In the genomic region with DNA sequence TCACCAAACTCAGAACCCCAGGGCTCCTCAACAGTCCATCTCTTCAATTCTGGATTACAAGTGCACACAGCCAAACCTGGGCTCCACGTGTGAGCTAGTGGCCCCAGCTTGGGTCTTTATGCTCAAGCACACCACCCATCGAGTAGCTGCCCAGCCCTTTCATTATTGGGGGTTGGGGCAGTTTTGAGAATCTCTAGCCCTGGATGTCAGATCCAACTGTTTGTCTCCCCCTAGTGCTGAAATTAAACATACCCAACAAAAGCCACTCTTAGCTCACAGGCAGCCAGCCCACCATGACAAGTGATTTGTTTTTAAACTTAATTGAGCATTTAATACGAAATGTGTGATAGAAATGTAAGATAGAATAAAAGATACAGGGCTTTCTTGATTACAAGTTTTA, we compare ENCODE assay signal across 8 mouse cellular contexts. TPM values are rescaled to one million over a fixed set of nuclear protein-coding genes. Genes with fewer than 3 reads are reported as not detected.
DNase-seq lines count a peak whose midpoint lies in the region; ATAC-seq and TF ChIP-seq lines count a peak whose summit lies in the region.

No protein-coding gene starts in this region.

- no peak overlapping the region for H3K9ac ChIP-seq in forebrain, postnatal 0 days
- no peak overlapping the region for H3K9ac ChIP-seq in forebrain, embryonic 13.5 days
- H3K9ac ChIP-seq in lung, embryonic 14.5 days: no peak overlapping the region

- H3K4me3 ChIP-seq in forebrain, postnatal 0 days (ENCODE audit: low read depth, low read length): no peak overlapping the region
- H3K4me3 ChIP-seq in forebrain, embryonic 13.5 days: no peak overlapping the region
- H3K4me3 ChIP-seq in lung, embryonic 14.5 days (ENCODE audit: low read depth, low read length): no peak overlapping the region
- no peak overlapping the region for H3K4me3 ChIP-seq in small intestine, adult 2 months (ENCODE audit: low read depth, low read length)

- H3K36me3 ChIP-seq in forebrain, postnatal 0 days (ENCODE audit: insufficient read depth): peaks cover 29% of the 10 kb centered on the region
- peaks cover 73% of the 10 kb centered on the region for H3K36me3 ChIP-seq in forebrain, embryonic 13.5 days (ENCODE audit: poor library complexity, severe bottlenecking)
- H3K36me3 ChIP-seq in lung, embryonic 14.5 days (ENCODE audit: insufficient read depth): peaks cover 68% of the 10 kb centered on the region
- H3K36me3 ChIP-seq in small intestine, adult 2 months (ENCODE audit: control insufficient read depth, insufficient read depth, low read length): peaks cover 29% of the 10 kb centered on the region

- no peak for ATAC-seq in forebrain, postnatal 0 days
- no peak for ATAC-seq in forebrain, embryonic 13.5 days
- ATAC-seq in lung, embryonic 14.5 days (ENCODE audit: insufficient read depth): no peak
- ATAC-seq in monocyte, adult 5-6 weeks (replicated peaks; ENCODE audit: insufficient number of reproducible peaks, low FRiP score, low TSS enrichment, poor library complexity, severe bottlenecking): no peak

- H3K27ac ChIP-seq in forebrain, postnatal 0 days (ENCODE audit: low read depth, low read length): no peak overlapping the region
- H3K27ac ChIP-seq in forebrain, embryonic 13.5 days: no peak overlapping the region
- no peak overlapping the region for H3K27ac ChIP-seq in lung, embryonic 14.5 days (ENCODE audit: low read depth)
- no peak overlapping the region for H3K27ac ChIP-seq in small intestine, adult 2 months (ENCODE audit: insufficient read depth, low read depth, low read length)

- H3K27me3 ChIP-seq in forebrain, postnatal 0 days (ENCODE audit: insufficient read depth, low read length): no peaks in the 10 kb centered on the region
- no peaks in the 10 kb centered on the region for H3K27me3 ChIP-seq in forebrain, embryonic 13.5 days
- no peaks in the 10 kb centered on the region for H3K27me3 ChIP-seq in lung, embryonic 14.5 days (ENCODE audit: insufficient read depth, low read length)
- no peaks in the 10 kb centered on the region for H3K27me3 ChIP-seq in small intestine, adult 2 months (ENCODE audit: control insufficient read depth, insufficient read depth, low read length)

- peak; percentile 46 for DNase-seq in forebrain, postnatal 0 days
- peak; percentile 73 for DNase-seq in lung, embryonic 14.5 days
- DNase-seq in lung, postnatal 4 days: no peak
- DNase-seq in embryo, embryonic 10.5 days (ENCODE audit: low spot score): peak; percentile 59
- DNase-seq in right cerebral cortex, postnatal 25 days: no peak

- H3K9me3 ChIP-seq in forebrain, postnatal 0 days (ENCODE audit: low read length): no peaks in the 10 kb centered on the region
- H3K9me3 ChIP-seq in forebrain, embryonic 13.5 days (replicated peaks): no peaks in the 10 kb centered on the region
- no peaks in the 10 kb centered on the region for H3K9me3 ChIP-seq in lung, embryonic 14.5 days (ENCODE audit: low read depth, low read length)

- H3K4me2 ChIP-seq in forebrain, postnatal 0 days (ENCODE audit: low read depth): no peak overlapping the region
- H3K4me2 ChIP-seq in forebrain, embryonic 13.5 days: no peak overlapping the region
- no peak overlapping the region for H3K4me2 ChIP-seq in lung, embryonic 14.5 days

- WGBS in forebrain, postnatal 0 days: 36% methylated on average over 3 of the region's 3 CpGs
- WGBS in forebrain, embryonic 13.5 days: 46% methylated on average over 3 of the region's 3 CpGs
- WGBS in lung, embryonic 14.5 days: 49% methylated on average over 3 of the region's 3 CpGs
- 37% methylated on average over 3 of the region's 3 CpGs for WGBS in small intestine, adult 2 months

- no peak for TF ChIP-seq POLR2A in small intestine, adult 2 months (IDR thresholded peaks at IDR 0.05; ENCODE audit: low read depth, low read length)

- no peaks in the 10 kb centered on the region for H3K4me1 ChIP-seq in forebrain, postnatal 0 days (ENCODE audit: insufficient read depth)
- H3K4me1 ChIP-seq in forebrain, embryonic 13.5 days: peaks cover 25% of the 10 kb centered on the region
- H3K4me1 ChIP-seq in lung, embryonic 14.5 days (ENCODE audit: insufficient read depth): peaks cover 12% of the 10 kb centered on the region; the same call in 1 of the 2 replicates
- peaks cover 10% of the 10 kb centered on the region for H3K4me1 ChIP-seq in small intestine, adult 2 months (ENCODE audit: control insufficient read depth, insufficient read depth, insufficient read length, low read length)

- peak; percentile 61 for TF ChIP-seq CTCF in forebrain, postnatal 0 days (IDR thresholded peaks at IDR 0.05; ENCODE audit: low read depth)
- TF ChIP-seq CTCF in lung, embryonic 14.5 days (IDR thresholded peaks at IDR 0.05; ENCODE audit: low read depth): peak; percentile 62
- TF ChIP-seq CTCF in small intestine, adult 2 months (IDR thresholded peaks at IDR 0.05; ENCODE audit: extremely low read depth, insufficient read length, insufficient replicate concordance, low read depth, low read length): peak; percentile 48; the same call in 1 of the 2 replicates

RNA-seq across cellular contexts. Expression of gene Rps17, which starts 3.5 kb away (rescaled TPM):
- total RNA-seq in forebrain, postnatal 0 days (2014; rRNA removed): 883 and 1,228 TPM in 2 replicates
- polyA plus RNA-seq in forebrain, postnatal 0 days (2015; fragmentation: Nextera tagmentation; extraction: Ambion mirVana): 706 and 832 TPM in 2 replicates
- 1,016 and 1,034 TPM in 2 replicates for polyA plus RNA-seq in forebrain, embryonic 13.5 days (2015; fragmentation: Nextera tagmentation; extraction: Ambion mirVana)
- polyA plus RNA-seq in lung, embryonic 14.5 days (2014; fragmentation: Nextera tagmentation; extraction: Ambion mirVana): 1,388 and 1,408 TPM in 2 replicates
- 571 and 823 TPM in 2 replicates for polyA plus RNA-seq in small intestine, adult 2 months (2012; rRNA removed)
- 1,304 to 1,545 TPM (median 1,450 TPM) in 3 replicates for total RNA-seq in monocyte, adult 5-6 weeks (2017)

Comparison
In these comparisons a context has a peak if more than half of its experiments do, and no peak if none do; other contexts are left out.
1. DNase-seq: peak in forebrain, postnatal 0 days (single experiment), lung, embryonic 14.5 days (single experiment) and embryo, embryonic 10.5 days (single experiment); none in lung, postnatal 4 days (0 of 2) and right cerebral cortex, postnatal 25 days (single experiment).
2. Peak in every context shown above with its lines, with median percentiles within 50 percentile points of each other: CTCF ChIP-seq.